Mouse (Mus musculus): ENCODE results near the gene Prpf8. TPM values are rescaled to one million over a fixed set of nuclear protein-coding genes. Genes with fewer than 3 reads are reported as not detected.

The Prpf8 gene
- total and polyA plus RNA-seq, 3 experiments: 187 to 345 (median 246) TPM

GRCm38 (mm10) chr11:75531469-75532242 lies 45.0 kb downstream of the Prpf8 start, which contains the start of gene Slc43a2 (continued):
- TF ChIP-seq HCFC1 (IDR thresholded peaks at IDR 0.05; ENCODE audit: low read depth, low read length) (peak; percentile 60), NRF1 (IDR thresholded peaks at IDR 0.05; ENCODE audit: low read depth, low read length) (peak; percentile 49; the same call in 1 of the 2 replicates), SIN3A (IDR thresholded peaks at IDR 0.05; ENCODE audit: low read length) (peak; percentile 87), ZKSCAN1 (IDR thresholded peaks at IDR 0.05; ENCODE audit: borderline replicate concordance, low read depth, low read length) (no peak), MXI1 (IDR thresholded peaks at IDR 0.05; ENCODE audit: low read depth, low read length) (peak; percentile 96), UBTF (IDR thresholded peaks at IDR 0.05; ENCODE audit: low read depth, low read length) (no peak), ZMIZ1 (IDR thresholded peaks at IDR 0.05; ENCODE audit: low read depth, low read length) (peak; percentile 78; the same call in 1 of the 2 replicates), RCOR1 (conservative IDR thresholded peaks at IDR 0.05; ENCODE audit: low read depth, low read length) (no peak), MAX (IDR thresholded peaks at IDR 0.05; ENCODE audit: low read length) (peak; percentile 98), ZNF384 (IDR thresholded peaks at IDR 0.05; ENCODE audit: low read depth, low read length) (peak; percentile 63; the same call in 1 of the 2 replicates)

- H3K4me2 ChIP-seq (ENCODE audit: insufficient read depth, low read depth, poor library complexity, severe bottlenecking): peak overlapping the region; percentile 83
- H3K27me3 ChIP-seq (replicated peaks): no peaks in the 10 kb centered on the region
- peaks cover 0 to 15% of the 10 kb centered on the region in 2 experiments for H3K36me3 ChIP-seq (replicated peaks in 1 of 2; ENCODE audit: control insufficient read depth in 1 of 2, insufficient read depth in 1 of 2, low read length in 1 of 2)
- peak overlapping the region; percentile 41 for H3K9ac ChIP-seq (ENCODE audit: insufficient read depth, low read depth)
- H3K4me3 ChIP-seq (replicated peaks in 1 of 3; ENCODE audit: low read depth in 2 of 3, low read length in 2 of 3, poor library complexity in 1 of 3): peak overlapping the region; percentile 57 to 80 (median 71)
- no peaks in the 10 kb centered on the region for H3K9me3 ChIP-seq (replicated peaks; ENCODE audit: low read length)
- in situ Hi-C loops (cut with MboI; ENCODE audit: low pct_ligation_motif_present, low pct_unique_long_range_greater_than_20kb, low sequenced_read_pairs) (loop anchor here (5.0 kb wide), 1 partner anchor 40 kb away; no protein-coding TSS in a partner anchor), dilution Hi-C loops (cut with MboI; ENCODE audit: extremely low pct_ligation_motif_present, extremely low pct_unique_long_range_greater_than_20kb, low sequenced_read_pairs) (no loop called here)
- H3K4me1 ChIP-seq (ENCODE audit: control insufficient read depth in 1 of 2, insufficient read depth in 2 of 2): peaks cover 6 to 46% of the 10 kb centered on the region in 2 experiments
- peak overlapping the region; percentile 37; the same call in 1 of the 2 replicates for H3K27ac ChIP-seq (ENCODE audit: insufficient read depth, low read depth)
- H3K79me2 ChIP-seq (replicated peaks; ENCODE audit: control insufficient read depth, extremely low read depth, insufficient read depth, poor library complexity, severe bottlenecking): no peaks in the 10 kb centered on the region
- DNase-seq (ENCODE audit: extremely low read depth): peak; percentile 88
- no peak for TF ChIP-seq JUN (IDR thresholded peaks at IDR 0.05; ENCODE audit: insufficient read depth, low read depth, low read length)
- no peak for TF ChIP-seq CTCF (conservative IDR thresholded peaks at IDR 0.05 in 1 of 2, IDR thresholded peaks at IDR 0.05 in 1 of 2; ENCODE audit: low read depth in 2 of 2, low read length in 2 of 2)
- TF ChIP-seq E2F4 (IDR thresholded peaks at IDR 0.05; ENCODE audit: insufficient replicate concordance, low read depth, low read length): no peak
- TF ChIP-seq ZNF384 (IDR thresholded peaks at IDR 0.05; ENCODE audit: low read depth, low read length): peak; percentile 99
- no peak for TF ChIP-seq RCOR1 (conservative IDR thresholded peaks at IDR 0.05; ENCODE audit: low read depth, low read length)
- no peak for TF ChIP-seq POLR2AphosphoS2 (IDR thresholded peaks at IDR 0.05; ENCODE audit: low read depth, low read length)
- peak; percentile 87 for TF ChIP-seq TBP (conservative IDR thresholded peaks at IDR 0.05; ENCODE audit: low read depth, low read length)
- peak; percentile 84 for TF ChIP-seq MXI1 (IDR thresholded peaks at IDR 0.05; ENCODE audit: low read depth, low read length)
- TF ChIP-seq JUND (conservative IDR thresholded peaks at IDR 0.05; ENCODE audit: low read depth, low read length): no peak
- TF ChIP-seq MAFK (IDR thresholded peaks at IDR 0.05; ENCODE audit: insufficient replicate concordance, low read length): peak; percentile 93
- TF ChIP-seq ETS1 (conservative IDR thresholded peaks at IDR 0.05; ENCODE audit: low read depth, low read length): peak; percentile 68
- peak; percentile 69; the same call in 1 of the 2 replicates for TF ChIP-seq POLR2A (IDR thresholded peaks at IDR 0.05; ENCODE audit: low read depth, low read length)
- TF ChIP-seq MYC (IDR thresholded peaks at IDR 0.05; ENCODE audit: low read depth, low read length): peak; percentile 84
- TF ChIP-seq USF2 (conservative IDR thresholded peaks at IDR 0.05; ENCODE audit: low read depth, low read length): peak; percentile 11; the same call in 1 of the 2 replicates
- peak; percentile 91 for TF ChIP-seq SIN3A (IDR thresholded peaks at IDR 0.05; ENCODE audit: low read length)
- peak; percentile 19; the same call in 1 of the 2 replicates for TF ChIP-seq UBTF (IDR thresholded peaks at IDR 0.05; ENCODE audit: low read depth, low read length)
- TF ChIP-seq SMC3 (IDR thresholded peaks at IDR 0.05; ENCODE audit: low read depth, low read length): no peak
- no peak; the same call in 1 of the 2 replicates for TF ChIP-seq RAD21 (IDR thresholded peaks at IDR 0.05; ENCODE audit: low read depth, low read length)
- no peak for TF ChIP-seq BHLHE40 (IDR thresholded peaks at IDR 0.05; ENCODE audit: low read depth, low read length)
- no peak for TF ChIP-seq KAT2A (IDR thresholded peaks at IDR 0.05; ENCODE audit: insufficient replicate concordance, low read length)
- TF ChIP-seq GABPA (IDR thresholded peaks at IDR 0.05; ENCODE audit: insufficient replicate concordance, low read depth, low read length): no peak
- peak; percentile 54; the same call in 1 of the 2 replicates for TF ChIP-seq IRF4 (IDR thresholded peaks at IDR 0.05; ENCODE audit: low read depth, low read length)
- peak; percentile 25; the same call in 1 of the 2 replicates for TF ChIP-seq ZKSCAN1 (IDR thresholded peaks at IDR 0.05; ENCODE audit: borderline replicate concordance, low read depth, low read length)
- peak; percentile 64 for TF ChIP-seq HCFC1 (IDR thresholded peaks at IDR 0.05; ENCODE audit: low read depth, low read length)
- TF ChIP-seq TCF12 (IDR thresholded peaks at IDR 0.05; ENCODE audit: low read depth, low read length): peak; percentile 56; the same call in 1 of the 2 replicates
- no peak for TF ChIP-seq USF1 (IDR thresholded peaks at IDR 0.05; ENCODE audit: low read depth, low read length)
- TF ChIP-seq CHD1 (IDR thresholded peaks at IDR 0.05; ENCODE audit: low read depth, low read length): no peak
Observed at GRCm38 (mm10) chr11:75532340-75533277, 46.0 kb downstream of the Prpf8 start.

Data from CH12.LX (cell line).